Mouse (Mus musculus) hindbrain, embryonic 14.5 days (tissue): ENCODE data around the gene Copg1. TPM values are rescaled to one million over a fixed set of nuclear protein-coding genes. Genes with fewer than 3 reads are reported as not detected.
A peak's percentile ranks its signal among the peaks of the same experiment; 100 is the strongest.
"Not testable (repeated sequence)": the region's sequence is repeated elsewhere in the genome, so short reads cannot be mapped to it uniquely, and the experiment has no call there.

Source experiments
- ATAC-seq: fragments of 200-750 bp; cut with Nextera tagmentation; 2 replicates; pipeline ENCODE4 v1.8.0; 2017; ENCODE audit warnings: moderate number of reproducible peaks, mild to moderate bottlenecking, moderate TSS enrichment, moderate library complexity; ENCODE audit not compliant: low FRiP score
- DNase-seq: peaks from one replicate; pipeline ENCODE4 v3.0.0-alpha.2; 2015; ENCODE audit warnings: low spot score
- H3K27ac ChIP-seq: fragments of 300-500 bp; sonication (generic); 2 replicates; pipeline ENCODE4 v1.5.1; 2014; ENCODE audit warnings: mild to moderate bottlenecking, moderate library complexity
- H3K27me3 ChIP-seq: fragments of 300-500 bp; sonication (generic); 2 replicates; pipeline ENCODE4 v1.6.1; 2014; ENCODE audit warnings: mild to moderate bottlenecking, low read length, mixed read lengths; ENCODE audit not compliant: control insufficient read depth, insufficient read depth
- H3K36me3 ChIP-seq: fragments of 300-500 bp; sonication (generic); replicated peaks from 2 replicates; pipeline ENCODE4 v1.6.1; 2014; ENCODE audit not compliant: control insufficient read depth, insufficient read depth
- H3K4me1 ChIP-seq: fragments of 300-500 bp; sonication (generic); replicated peaks from 2 replicates; pipeline ENCODE4 v1.6.1; 2014; ENCODE audit warnings: antibody characterized with exemption, low read length, mixed read lengths; ENCODE audit not compliant: control insufficient read depth, insufficient read depth
- H3K4me2 ChIP-seq: fragments of 300-500 bp; sonication (generic); replicated peaks from 2 replicates; pipeline ENCODE4 v1.6.1; 2014; ENCODE audit warnings: mild to moderate bottlenecking, moderate library complexity
- H3K4me3 ChIP-seq: fragments of 300-500 bp; sonication (generic); replicated peaks from 2 replicates; pipeline ENCODE4 v1.5.1; 2014; ENCODE audit warnings: mild to moderate bottlenecking, low read length
- H3K9ac ChIP-seq: fragments of 300-500 bp; sonication (generic); 2 replicates; pipeline ENCODE4 v1.6.1; 2014
- H3K9me3 ChIP-seq: fragments of 300-500 bp; sonication (generic); 2 replicates; pipeline ENCODE4 v1.6.1; 2016; ENCODE audit warnings: low read length; ENCODE audit not compliant: control insufficient read depth
- WGBS: fragments of 180-500 bp; shearing (Covaris S2); extraction: QIAGEN DNeasy Blood & Tissue Kit; methylation state at CpG from one replicate; pipeline ENCODE4 v1.1.7; 2014; 5-methylcytosine and 5-hydroxymethylcytosine counted together
- polyA plus RNA-seq: library from polyadenylated mRNA; unstranded; fragments of >200 nt; fragmentation: Nextera tagmentation; extraction: Ambion mirVana; gene quantifications from 2 replicates; pipeline ENCODE4 v1.2.1, GENCODE M21; 2014

The Copg1 gene
- polyA plus RNA-seq, 1 experiment from 2014 or later = 203 TPM

DNA sequence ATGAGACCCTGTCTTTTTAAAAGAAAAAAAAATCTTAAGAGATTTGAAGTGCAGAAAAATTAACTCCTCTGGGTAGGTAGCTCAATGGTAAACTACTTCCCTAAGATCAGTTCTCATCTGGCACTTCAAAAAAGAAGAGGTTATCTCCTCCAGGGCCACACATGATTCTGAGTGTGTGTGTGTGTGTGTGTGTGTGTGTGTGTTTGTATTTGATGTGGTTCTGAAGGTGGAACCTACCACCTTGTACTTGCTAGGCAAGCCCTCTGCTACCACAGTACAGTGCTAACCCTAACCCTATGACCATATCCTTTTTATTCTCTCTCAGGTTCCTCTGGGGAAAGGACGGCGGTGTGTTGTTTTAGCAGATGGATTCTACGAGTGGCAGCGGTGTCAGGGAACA is 33.6 kb downstream of the Copg1 start:
- H3K27me3 ChIP-seq = no peaks in the 10 kb centered on the region
- H3K27ac ChIP-seq = no peak overlapping the region
- H3K9ac ChIP-seq = no peak overlapping the region
- no peak for ATAC-seq
- H3K9me3 ChIP-seq = no peaks in the 10 kb centered on the region
- no peak overlapping the region for H3K4me3 ChIP-seq
- DNase-seq = no peak
- 98% methylated on average over 4 of the region's 4 CpGs for WGBS
- H3K4me2 ChIP-seq = no peak overlapping the region
- peaks cover 85% of the 10 kb centered on the region for H3K36me3 ChIP-seq
- H3K4me1 ChIP-seq = no peaks in the 10 kb centered on the region

GRCm38 (mm10) chr6:87923624-87924023 is 36.0 kb downstream of the Copg1 start:
- H3K4me1 ChIP-seq = no peaks in the 10 kb centered on the region
- H3K9me3 ChIP-seq = no peaks in the 10 kb centered on the region
- H3K9ac ChIP-seq = no peak overlapping the region
- WGBS = 94% methylated on average over 1 of the region's 1 CpGs
- H3K36me3 ChIP-seq = peaks cover 71% of the 10 kb centered on the region
- no peak overlapping the region for H3K4me3 ChIP-seq
- DNase-seq (no peak), ATAC-seq (no peak)
- no peak overlapping the region for H3K4me2 ChIP-seq
- H3K27me3 ChIP-seq = no peaks in the 10 kb centered on the region
- H3K27ac ChIP-seq = no peak overlapping the region

DNA sequence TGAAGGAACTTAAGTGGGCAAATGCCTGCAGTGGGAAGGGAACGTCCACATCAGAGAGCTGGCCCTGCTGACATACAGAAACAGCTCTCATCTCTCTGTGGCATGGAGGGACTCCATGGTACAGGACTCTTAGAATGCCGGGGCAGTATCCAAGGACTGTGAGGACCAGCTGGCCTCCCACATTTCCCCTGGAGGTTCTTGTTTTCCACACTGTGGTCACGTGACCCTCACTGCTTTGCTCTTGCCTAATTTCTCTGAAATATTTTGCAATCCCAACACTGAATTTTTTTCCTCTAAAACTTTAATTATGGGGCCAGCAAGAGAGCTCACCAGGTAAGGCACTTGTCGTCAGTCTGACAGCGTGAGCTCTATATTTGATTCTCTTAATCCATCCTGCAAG is 47.4 kb downstream of the Copg1 start:
- no peak overlapping the region for H3K9ac ChIP-seq
- H3K9me3 ChIP-seq = no peaks in the 10 kb centered on the region
- no peak overlapping the region for H3K27ac ChIP-seq
- ATAC-seq (no peak), DNase-seq (no peak)
- H3K36me3 ChIP-seq = peaks cover 44% of the 10 kb centered on the region
- no peak overlapping the region for H3K4me2 ChIP-seq
- no peaks in the 10 kb centered on the region for H3K27me3 ChIP-seq
- WGBS = 94% methylated on average over 5 of the region's 5 CpGs
- H3K4me1 ChIP-seq = no peaks in the 10 kb centered on the region
- H3K4me3 ChIP-seq = no peak overlapping the region

- Histone ChIP-seq H3K4me3 (no peak overlapping the region), H3K9ac (no peak overlapping the region), H3K9me3 (no peaks in the 10 kb centered on the region), H3K4me1 (no peaks in the 10 kb centered on the region), H3K4me2 (no peak overlapping the region), H3K27ac (no peak overlapping the region), H3K36me3 (peaks cover 40% of the 10 kb centered on the region), H3K27me3 (no peaks in the 10 kb centered on the region)
- 34% methylated on average over 19 of the region's 19 CpGs for WGBS
- peak; percentile 46 for DNase-seq
- ATAC-seq = peak; percentile 85
Observed at GRCm38 (mm10) chr6:87937178-87937788, 49.7 kb downstream of the Copg1 start.

DNA sequence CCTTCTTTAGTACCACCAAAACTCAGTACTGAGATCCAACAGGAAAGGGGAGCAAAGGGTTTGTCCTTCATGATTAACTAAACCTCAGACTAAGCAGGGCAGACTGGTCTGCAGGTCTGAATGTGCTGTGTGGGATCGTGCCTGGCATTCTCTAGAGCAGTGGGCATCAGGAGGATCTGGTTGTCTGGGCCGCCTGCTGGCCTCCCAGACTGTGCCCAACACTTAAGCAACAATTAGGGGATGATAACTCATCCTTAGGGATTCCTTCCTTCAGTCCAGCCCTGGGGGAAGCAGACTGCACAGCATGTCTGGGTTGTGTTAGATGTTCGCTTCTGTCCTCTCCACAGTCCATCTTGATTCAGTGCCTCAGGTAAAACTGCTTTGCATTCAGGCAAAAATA is 51.3 kb downstream of the Copg1 start:
- 80% methylated on average over 3 of the region's 3 CpGs for WGBS
- ATAC-seq = no peak
- H3K9me3 ChIP-seq = no peaks in the 10 kb centered on the region

GRCm38 (mm10) chr6:87942179-87942578 is 54.6 kb downstream of the Copg1 start:
- WGBS = 86% methylated on average over 7 of the region's 7 CpGs

More for the DNA sequence above, 51.3 kb downstream of the Copg1 start:
- Histone ChIP-seq H3K9ac (no peak overlapping the region), H3K4me3 (no peak overlapping the region), H3K27ac (no peak overlapping the region), H3K4me2 (no peak overlapping the region), H3K36me3 (peaks cover 27% of the 10 kb centered on the region), H3K4me1 (no peaks in the 10 kb centered on the region), H3K27me3 (no peaks in the 10 kb centered on the region)
- DNase-seq = no peak

GRCm38 (mm10) chr6:87962457-87962856 is 74.8 kb downstream of the Copg1 start:
- ATAC-seq, H3K27ac ChIP-seq, H3K4me2 ChIP-seq, H3K4me3 ChIP-seq, DNase-seq, H3K36me3 ChIP-seq, H3K9ac ChIP-seq, H3K9me3 ChIP-seq, H3K4me1 ChIP-seq, H3K27me3 ChIP-seq: not testable (repeated sequence)
- 74% methylated on average over 4 of the region's 4 CpGs for WGBS

More at GRCm38 (mm10) chr6:87942179-87942578, 54.6 kb downstream of the Copg1 start:
- Histone ChIP-seq H3K4me1 (no peaks in the 10 kb centered on the region), H3K9me3 (no peaks in the 10 kb centered on the region), H3K36me3 (no peaks in the 10 kb centered on the region), H3K4me3 (no peak overlapping the region), H3K27ac (no peak overlapping the region), H3K4me2 (no peak overlapping the region), H3K9ac (no peak overlapping the region), H3K27me3 (no peaks in the 10 kb centered on the region)
- ATAC-seq = no peak
- no peak for DNase-seq

Other genes with a start within 250 kb of the Copg1 start
- 9.9 TPM in 2 replicates for gene Aplf, start 215.6 kb upstream of the Copg1 start, polyA plus RNA-seq
- gene Efcc1, start 156.9 kb upstream of the Copg1 start, polyA plus RNA-seq = 6.1 and 8.0 TPM in 2 replicates
- gene Gp9, start 109.7 kb upstream of the Copg1 start, polyA plus RNA-seq = 0.56 and 0.83 TPM in 2 replicates
- gene Rab43, start 75.7 kb upstream of the Copg1 start, polyA plus RNA-seq = 7.8 and 15.6 TPM in 2 replicates
- 1.1 and 5.8 TPM in 2 replicates for gene Gm45140, start 52.0 kb upstream of the Copg1 start, polyA plus RNA-seq
- 21.1 and 21.7 TPM in 2 replicates for gene Isy1, start 49.0 kb upstream of the Copg1 start, polyA plus RNA-seq
- gene Cnbp, start 36.7 kb upstream of the Copg1 start, polyA plus RNA-seq = 541 and 555 TPM in 2 replicates
- gene Hmces, start 26.1 kb downstream of the Copg1 start, polyA plus RNA-seq = 36.6 and 38.5 TPM in 2 replicates
- gene H1fx, start 93.8 kb downstream of the Copg1 start, polyA plus RNA-seq = 29.8 and 32.1 TPM in 2 replicates
- 377 and 427 TPM in 2 replicates for gene Rab7, start 157.5 kb downstream of the Copg1 start, polyA plus RNA-seq
- 301 and 339 TPM in 2 replicates for gene Rpn1, start 196.7 kb downstream of the Copg1 start, polyA plus RNA-seq